Mouse (Mus musculus) frontal cortex, adult 2 months (tissue): ENCODE results near the gene Gnb4. TPM values are rescaled to one million over a fixed set of nuclear protein-coding genes. Genes with fewer than 3 reads are reported as not detected.

Source experiments
- DNase-seq, 2 experiments: peaks; one replicate each; pipeline ENCODE4 v3.0.0; 2022; ENCODE audit warnings: low spot score in 1 of 2; ENCODE audit errors: extremely low spot score in 1 of 2
- polyA plus RNA-seq: library from polyadenylated mRNA; depleted of rRNA; stranded (reverse); fragments of >200 nt; gene quantifications from 2 replicates; pipeline ENCODE4 v1.2.3, GENCODE M21; 2012

The Gnb4 gene
- polyA plus RNA-seq, 1 experiment, result 43.8 TPM

DNA sequence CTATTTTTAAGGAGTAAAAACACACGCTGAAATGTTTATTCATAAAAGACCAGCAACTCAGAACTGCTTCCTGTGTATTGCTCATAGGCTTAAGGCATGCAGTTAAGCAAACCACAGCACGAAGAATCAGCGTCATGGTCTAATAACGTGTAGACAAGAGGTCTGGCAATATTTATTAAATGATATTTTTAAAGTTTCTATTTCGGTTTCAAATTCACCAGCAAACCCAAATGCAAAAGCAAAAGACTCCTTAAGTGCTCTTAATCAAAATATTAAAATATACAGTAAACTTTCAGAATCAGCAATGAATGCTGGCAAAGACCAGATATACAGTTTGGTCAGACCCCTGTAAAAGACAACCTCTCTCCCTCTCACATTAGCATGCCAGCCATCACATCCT is 1.0 kb downstream of the Gnb4 start:
- DNase-seq, result no peak

DNA sequence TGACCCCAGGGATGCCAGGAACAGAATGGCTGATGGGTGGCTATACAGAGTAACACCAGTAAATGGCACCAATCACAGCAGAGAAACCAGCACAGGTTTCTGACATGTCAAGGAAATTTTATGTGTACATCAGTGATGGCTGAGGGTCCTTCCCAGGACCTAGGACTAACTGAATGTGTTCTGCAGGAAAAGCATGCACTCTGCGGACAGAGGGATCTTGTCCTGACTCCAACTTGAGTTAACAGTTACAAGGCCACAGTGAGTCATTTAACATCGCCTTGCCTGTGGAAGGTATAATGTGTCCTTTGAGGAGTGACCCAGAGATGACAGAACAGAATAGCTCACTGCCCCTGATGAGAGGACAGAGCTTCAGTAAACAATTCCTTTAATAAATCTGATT is 1.6 kb downstream of the Gnb4 start:
- DNase-seq, result no peak

DNA sequence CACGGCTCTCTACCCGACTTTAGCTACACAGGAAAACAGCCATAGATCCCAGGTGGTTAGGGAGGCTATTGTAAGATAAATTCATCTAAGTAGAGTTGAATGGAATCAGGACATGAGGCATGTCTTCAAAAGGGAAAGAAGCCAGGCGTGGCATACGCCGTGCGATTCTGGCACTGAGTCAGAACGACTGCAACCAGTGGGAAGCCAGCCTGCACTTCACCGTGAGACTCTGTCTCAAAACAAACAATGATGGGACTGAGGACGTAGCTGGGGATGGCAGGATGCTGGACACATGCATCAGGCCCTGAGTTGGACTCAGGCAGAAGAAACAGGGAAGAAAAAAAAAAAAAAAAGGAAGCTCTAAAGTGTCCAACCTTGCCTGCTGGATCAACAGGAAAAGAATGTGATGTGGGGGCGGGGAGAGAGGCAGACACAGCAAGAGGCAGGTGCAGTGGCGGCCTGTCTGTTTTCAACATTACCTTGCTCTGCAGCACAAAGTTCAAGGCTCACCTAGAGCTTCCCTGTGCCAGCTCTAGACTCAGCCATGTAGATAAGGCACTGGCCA is 4.7 kb downstream of the Gnb4 start:
- DNase-seq, result no peak

DNA sequence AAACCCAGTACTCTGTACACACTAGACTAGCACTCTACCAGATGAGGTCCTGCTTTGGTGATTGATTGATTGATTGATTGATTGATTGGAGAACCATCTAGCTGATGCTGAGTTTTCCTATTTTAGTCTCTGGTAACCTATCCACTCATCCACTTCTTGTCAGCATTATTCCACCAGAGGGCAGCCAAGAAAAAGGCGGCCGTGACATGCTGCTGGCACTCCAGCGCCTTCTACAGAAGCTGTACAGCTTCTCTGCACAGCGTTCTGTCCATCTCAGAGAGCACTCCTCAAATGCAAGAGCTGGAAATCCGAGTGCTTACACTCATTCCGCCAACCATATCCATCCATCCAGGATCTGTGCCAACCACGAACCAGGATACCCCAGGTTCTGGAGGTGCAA is 5.8 kb downstream of the Gnb4 start:
- peak; percentile 34 to 85 for DNase-seq

DNA sequence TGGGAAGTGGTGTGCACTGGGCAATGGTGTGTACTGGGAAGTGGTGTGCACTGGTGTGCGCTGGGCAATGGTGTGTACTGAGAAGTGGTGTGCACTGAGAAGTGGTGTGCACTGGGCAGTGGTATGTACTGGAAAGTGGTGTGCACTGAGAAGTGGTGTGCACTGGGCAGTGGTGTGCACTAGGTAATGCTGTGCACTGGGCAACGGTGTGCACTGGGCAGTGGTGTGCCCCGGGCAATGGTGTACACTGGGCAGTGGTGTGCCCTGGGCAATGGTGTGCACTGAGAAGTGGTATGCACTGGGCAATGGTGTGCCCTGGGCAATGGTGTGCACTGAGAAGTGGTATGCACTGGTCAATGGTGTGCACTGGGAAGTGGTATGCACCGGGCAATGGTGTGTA is 7.2 kb downstream of the Gnb4 start:
- DNase-seq, result no peak

DNA sequence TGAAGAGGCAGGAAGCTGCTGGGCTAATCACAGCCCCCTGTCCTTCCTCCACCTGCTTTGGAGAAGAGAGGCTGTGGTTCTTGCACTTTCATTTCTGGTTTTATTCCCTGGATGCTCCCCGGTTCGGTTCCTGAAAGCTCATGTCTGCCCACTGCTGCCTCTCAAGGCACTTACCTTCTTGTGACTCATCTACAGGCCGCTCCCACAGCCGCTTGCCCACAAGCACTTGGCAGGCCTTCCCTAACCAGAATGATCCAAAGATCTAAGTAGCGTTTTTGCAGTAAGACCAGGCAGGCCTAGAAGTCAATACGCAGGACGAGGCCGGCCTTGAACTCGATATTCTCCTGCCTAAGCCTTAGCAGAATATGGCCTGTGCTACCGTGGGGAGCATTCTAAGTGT is 15.3 kb downstream of the Gnb4 start:
- DNase-seq, result no peak

DNA sequence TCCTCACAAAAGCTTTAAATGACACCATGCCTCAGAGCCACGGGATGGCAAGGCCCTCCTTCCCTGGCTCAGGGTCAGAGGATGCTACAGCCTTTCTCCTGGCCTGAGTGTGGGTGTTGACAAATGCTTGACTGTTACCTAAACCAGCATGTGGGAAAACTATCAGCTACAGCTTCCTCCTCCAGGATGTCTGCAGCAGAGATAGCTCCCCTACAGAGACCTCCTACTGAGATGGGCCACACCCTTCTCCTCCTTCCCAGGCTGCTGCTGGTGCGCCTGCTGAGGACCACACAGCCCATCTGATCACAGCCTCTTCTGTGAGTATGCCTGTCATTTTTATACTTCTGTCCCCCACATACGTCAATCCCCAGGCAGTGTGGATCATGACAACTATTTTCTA is 17.1 kb downstream of the Gnb4 start:
- no peak for DNase-seq

DNA sequence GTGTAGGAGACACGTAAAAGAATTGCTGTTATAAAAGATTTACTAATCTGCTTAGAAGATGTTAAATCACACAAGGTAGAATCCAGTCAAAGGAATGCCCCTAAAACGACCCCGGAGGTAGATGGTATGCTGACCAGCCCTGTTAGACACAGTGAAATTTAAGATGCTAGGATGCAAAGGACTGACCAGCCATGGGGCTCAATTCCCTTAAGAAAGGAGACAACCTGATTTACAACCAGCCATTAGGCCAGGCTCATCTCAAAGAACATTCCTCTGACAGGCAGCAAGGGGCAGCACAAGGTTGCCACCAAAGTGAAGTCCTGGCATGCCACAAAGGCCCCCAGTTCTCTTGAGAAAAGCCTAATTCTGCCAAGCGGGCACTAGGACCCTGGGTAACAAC is 21.3 kb downstream of the Gnb4 start:
- DNase-seq, result no peak

DNA sequence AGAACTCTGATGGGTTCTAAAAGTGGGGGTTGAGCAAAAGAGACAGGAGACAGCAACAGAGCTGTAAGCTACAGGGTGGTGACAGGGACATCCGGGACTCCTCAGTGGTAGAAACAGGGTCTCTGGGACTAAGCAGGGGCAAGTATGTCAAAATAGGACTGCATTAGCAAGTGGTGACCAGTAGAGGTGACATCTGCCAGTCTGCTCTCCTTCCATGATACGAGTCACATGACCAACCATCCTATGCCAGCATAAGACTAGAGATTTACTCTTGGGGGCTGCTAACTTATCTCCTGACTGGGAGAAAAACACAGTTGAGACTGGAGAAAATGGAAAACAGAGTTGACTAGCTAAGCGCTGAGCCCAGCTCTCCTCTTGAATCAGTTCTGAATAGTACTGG is 30.1 kb downstream of the Gnb4 start:
- DNase-seq, result no peak

DNA sequence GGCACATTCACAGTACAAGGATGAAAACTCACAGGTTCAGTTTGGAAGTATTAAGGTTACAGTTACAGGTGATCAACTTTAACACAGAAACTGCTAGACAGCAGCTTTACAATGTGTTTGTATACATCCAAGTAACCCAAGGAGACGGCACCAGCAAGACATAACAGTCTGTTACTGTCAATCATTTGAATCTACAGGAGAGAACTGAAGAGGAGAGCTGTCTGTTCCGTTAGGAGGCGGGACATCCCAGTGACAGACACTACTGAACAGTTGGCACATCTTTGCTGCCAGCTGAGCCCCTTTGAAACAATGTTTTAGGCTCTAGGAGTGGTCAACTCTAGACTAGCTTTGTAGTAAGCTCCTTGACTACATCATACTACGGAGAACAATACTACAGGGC is 32.9 kb downstream of the Gnb4 start:
- DNase-seq, result no peak

DNA sequence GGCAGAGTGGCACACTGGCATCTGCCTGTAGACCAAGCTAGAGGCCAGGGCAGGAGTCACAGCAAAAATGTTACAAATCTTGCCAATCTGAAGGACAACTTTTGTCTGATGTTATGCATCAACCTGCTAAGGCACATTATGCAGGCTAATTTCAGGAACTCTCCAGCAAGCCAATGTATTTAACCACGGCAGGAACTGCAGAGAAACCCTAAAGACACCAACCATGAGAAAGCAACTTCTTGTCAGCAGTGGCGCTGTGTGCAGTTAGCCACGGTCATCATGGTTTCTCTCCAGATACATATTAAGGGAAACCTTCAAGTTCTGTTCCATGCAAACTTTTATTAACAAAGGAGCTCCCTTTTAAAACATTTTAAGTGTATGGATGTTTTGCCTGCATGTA is 34.5 kb downstream of the Gnb4 start:
- DNase-seq, result no peak

DNA sequence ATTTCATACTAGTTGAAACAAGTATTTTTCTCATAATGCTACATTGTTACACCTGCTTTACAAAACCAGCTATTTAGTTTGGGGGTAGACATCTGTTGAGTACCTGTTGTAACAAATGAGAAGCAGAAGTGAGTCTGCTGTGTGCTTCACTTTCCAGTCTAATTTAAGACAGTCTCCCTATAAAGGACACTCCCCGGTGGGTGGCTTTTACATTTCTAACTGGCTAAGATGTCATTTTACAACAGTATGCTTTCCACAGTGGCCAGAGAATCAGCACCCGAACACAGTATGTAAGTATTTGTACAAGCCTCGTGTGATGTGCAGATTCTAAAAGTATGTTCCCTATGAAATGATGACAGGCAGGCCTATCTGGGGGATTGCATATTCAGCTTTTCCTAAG is 35.6 kb downstream of the Gnb4 start:
- peak in 1 of 2 experiments; percentile 13 for DNase-seq

DNA sequence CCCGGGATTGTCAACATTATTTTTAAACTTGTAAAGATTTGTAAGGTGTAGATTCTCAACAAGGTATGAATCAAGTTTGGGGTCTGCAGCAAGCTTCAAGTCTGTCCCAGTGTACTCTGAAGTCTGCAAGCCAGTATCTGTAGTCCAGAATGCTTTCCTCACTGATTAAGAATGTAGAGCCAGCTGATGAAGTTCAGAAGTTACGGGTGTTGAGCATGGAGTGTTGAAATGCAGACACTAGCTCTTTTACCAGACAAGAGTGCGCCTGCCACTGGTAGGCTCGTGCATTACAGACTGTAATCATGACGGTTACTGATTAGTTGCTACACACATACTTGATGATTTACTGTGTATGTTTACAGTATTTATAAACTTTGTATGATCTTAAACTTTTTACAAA is 37.6 kb downstream of the Gnb4 start:
- no peak for DNase-seq

DNA sequence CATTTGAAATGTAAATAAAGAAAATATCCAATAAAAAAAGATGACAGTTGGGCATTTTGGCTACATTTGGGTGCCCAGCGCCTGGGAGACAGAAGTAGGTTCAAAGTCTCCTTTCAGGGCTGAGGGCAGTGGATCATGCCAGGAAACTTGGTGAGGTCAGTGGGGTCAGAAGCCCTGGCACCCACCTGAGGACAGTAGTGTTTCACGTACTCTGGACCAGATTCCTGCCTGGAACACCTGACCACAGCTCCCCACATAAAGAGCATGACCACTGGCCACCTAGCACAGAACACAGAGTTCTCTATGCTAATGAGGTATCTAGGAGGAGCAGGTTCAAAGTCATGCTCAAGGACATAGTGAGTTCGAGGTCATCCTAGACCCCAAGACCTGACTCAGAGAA is 41.2 kb downstream of the Gnb4 start:
- no peak for DNase-seq

DNA sequence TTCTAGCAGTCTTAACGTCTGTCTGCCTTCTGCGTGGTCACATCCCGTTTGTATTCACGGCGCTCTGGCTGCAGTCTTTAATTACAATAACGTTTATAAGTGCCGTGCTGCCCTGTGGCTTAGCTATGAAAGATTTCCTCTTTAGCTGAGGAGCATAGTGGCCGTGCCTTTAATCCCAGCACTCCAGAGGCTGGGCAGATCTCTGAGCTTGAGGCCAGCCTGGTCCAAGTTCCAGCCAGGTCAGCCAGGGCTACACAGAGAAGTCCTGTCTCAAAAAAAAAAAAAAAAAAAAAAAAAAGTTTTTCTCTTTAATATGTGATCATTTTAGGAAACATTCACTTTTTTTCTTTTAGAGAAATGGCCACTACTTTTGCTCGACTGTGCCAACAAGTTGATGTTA is 42.5 kb downstream of the Gnb4 start:
- no peak for DNase-seq

DNA sequence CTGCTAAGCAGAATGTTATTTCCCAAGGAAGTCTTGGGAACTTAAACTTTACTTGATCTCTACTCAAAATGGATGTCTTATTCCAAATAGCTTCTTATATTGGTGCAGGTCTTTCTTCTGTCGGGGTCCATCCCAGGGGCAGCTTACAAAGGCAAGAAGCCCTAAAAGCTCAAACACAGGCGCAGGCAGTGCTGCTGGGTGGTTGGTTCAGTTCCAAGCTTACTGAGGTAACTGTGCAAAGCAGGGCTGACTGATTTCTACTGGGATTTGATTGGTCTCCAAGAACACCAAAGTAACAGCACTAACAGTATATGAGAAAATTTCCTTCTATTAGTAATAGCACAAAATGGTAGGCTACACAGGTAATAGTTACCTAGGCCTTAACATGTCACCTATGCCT is 43.3 kb downstream of the Gnb4 start:
- DNase-seq, result no peak

DNA sequence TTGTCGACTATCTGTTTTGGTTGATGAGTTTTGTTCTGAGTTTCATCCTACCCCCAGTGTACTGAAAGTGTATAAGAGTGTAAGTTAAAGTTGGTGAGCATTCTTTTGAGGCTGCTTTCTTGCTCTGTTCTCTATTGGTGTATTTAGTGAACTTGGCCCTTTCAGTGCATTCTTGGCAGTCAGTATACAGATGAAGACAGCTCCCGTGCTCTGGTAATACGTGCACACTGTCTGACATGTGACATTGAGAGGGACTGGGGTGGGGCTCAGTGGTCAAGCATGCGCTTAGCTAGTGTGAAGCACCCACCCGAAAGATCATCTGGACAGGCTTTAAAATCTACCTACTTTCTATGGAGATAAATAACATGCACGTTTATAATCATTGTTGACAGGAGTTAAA is 53.0 kb downstream of the Gnb4 start:
- no peak for DNase-seq

DNA sequence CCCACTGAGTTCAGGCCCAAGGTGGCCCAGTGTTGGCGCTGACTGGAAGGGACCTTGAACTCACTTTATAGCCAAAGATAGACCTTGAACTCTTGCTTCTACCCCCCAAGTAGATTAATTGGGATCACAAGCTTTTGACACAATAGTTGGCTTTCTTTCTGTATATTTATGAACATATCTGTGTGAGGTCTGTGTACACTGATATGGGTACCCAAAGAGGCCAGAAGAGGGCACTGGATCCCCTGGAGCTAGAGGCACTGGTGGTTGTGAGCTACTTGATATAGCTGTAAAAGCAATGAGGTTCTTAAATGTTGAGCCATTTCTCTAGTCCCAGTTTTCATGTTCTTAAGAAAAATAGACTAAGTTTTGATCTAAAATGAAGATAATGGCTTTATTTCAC is 63.3 kb downstream of the Gnb4 start:
- peak in 1 of 2 experiments; percentile 23 for DNase-seq

DNA sequence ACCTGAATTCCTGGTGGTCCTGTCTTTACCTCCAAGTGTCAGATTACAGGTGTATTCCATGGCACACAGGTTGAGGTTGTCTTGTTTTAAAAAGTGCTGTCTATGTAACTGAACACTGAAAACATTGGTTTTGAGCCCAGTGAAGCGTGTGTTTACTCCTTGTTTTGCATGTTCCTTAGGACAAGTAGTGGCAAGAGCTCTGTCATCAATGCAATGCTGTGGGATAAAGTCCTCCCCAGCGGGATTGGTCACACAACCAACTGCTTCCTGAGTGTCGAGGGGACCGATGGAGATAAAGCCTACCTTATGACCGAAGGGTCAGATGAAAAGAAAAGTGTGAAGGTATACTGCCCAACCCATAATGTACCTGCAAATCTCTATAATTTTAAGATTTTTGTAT is 78.3 kb downstream of the Gnb4 start:
- DNase-seq, result no peak

DNA sequence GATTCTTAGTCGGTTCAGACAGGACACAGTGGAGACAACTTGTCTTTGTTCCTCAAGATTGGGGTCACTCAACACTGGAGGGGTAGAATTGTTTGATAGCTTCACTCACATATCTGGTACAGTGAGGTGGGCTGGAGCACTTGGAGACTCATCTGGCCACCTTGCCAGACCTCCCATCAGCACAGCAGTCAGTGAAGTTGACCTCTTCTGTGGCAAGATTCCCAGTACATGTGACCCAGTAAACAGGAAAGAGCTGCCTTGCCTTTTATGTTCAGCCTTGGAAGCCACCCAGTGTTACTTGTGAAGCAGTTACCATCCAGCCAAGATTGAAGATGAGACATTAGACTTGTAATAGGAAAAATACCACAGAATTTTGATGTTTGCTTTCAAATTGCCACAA is 78.8 kb downstream of the Gnb4 start:
- peak; percentile 43 to 63 for DNase-seq

DNA sequence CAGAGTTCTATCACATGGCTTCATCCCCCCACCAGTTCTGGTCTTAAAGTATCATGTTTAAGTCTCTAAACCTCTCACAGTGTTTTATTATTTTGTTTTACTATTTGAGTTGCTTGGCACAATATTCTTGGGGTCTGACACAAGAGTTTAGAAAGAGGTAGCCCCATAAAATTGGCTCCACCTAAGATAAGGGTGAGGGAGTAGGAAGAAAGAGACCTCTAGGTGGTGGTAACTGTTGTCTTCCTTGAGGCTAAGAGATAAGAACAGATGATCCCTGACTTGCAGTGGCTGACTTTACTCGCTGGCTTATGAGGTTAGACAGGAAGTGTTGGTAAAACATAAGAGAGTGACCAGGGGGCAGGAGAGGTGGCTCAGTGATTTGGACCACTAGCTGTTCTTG is 80.7 kb downstream of the Gnb4 start:
- no peak for DNase-seq
